Mouse (Mus musculus) kidney, adult 18-20 months (tissue): ENCODE results near the gene Spsb4.

ENCODE experiments used
- DNase-seq: peaks from one replicate; pipeline ENCODE4 v3.0.0; 2021

Spsb4 gene

GRCm38 (mm10) chr9:97015751-97016150 lies 2.9 kb downstream of the Spsb4 start:
- peak; percentile 93 for DNase-seq

GRCm38 (mm10) chr9:97013698-97014097 lies 4.9 kb downstream of the Spsb4 start:
- DNase-seq, result peak; percentile 38

- peak; percentile 67 for DNase-seq
Measured at GRCm38 (mm10) chr9:97013153-97013552, 5.5 kb downstream of the Spsb4 start.

- DNase-seq, result peak; percentile 31
Measured at GRCm38 (mm10) chr9:97011454-97012195, 7.0 kb downstream of the Spsb4 start.

- DNase-seq, result no peak
Measured at GRCm38 (mm10) chr9:97010447-97010846, 8.2 kb downstream of the Spsb4 start.

- no peak for DNase-seq
Measured at GRCm38 (mm10) chr9:97004726-97005125, 13.9 kb downstream of the Spsb4 start.

GRCm38 (mm10) chr9:97003173-97003572 lies 15.5 kb downstream of the Spsb4 start:
- DNase-seq, result no peak

- DNase-seq, result no peak
Measured at GRCm38 (mm10) chr9:97002654-97003053, 16.0 kb downstream of the Spsb4 start.

GRCm38 (mm10) chr9:97002025-97002424 lies 16.6 kb downstream of the Spsb4 start:
- DNase-seq, result no peak

- DNase-seq, result no peak
Measured at GRCm38 (mm10) chr9:97001458-97001857, 17.2 kb downstream of the Spsb4 start.

- DNase-seq, result no peak
Measured at GRCm38 (mm10) chr9:96995717-96996116, 22.9 kb downstream of the Spsb4 start.

GRCm38 (mm10) chr9:96994733-96995132 lies 23.9 kb downstream of the Spsb4 start:
- DNase-seq, result no peak

- DNase-seq, result peak; percentile 4
Measured at GRCm38 (mm10) chr9:96991118-96991517, 27.5 kb downstream of the Spsb4 start.

- DNase-seq, result peak; percentile 9
Measured at GRCm38 (mm10) chr9:96989389-96989990, 29.2 kb downstream of the Spsb4 start.

- DNase-seq, result peak; percentile 22
Measured at GRCm38 (mm10) chr9:96986797-96987473, 31.7 kb downstream of the Spsb4 start.

- peak; percentile 60 for DNase-seq
Measured at GRCm38 (mm10) chr9:96984034-96984433, 34.6 kb downstream of the Spsb4 start.

GRCm38 (mm10) chr9:96982940-96983339 lies 35.7 kb downstream of the Spsb4 start:
- peak; percentile 28 for DNase-seq

- DNase-seq, result peak; percentile 32
Measured at GRCm38 (mm10) chr9:96982351-96982750, 36.3 kb downstream of the Spsb4 start.

- DNase-seq, result peak; percentile 40
Measured at GRCm38 (mm10) chr9:96981836-96982235, 36.8 kb downstream of the Spsb4 start.

- DNase-seq, result no peak
Measured at GRCm38 (mm10) chr9:96981121-96981520, 37.5 kb downstream of the Spsb4 start.

- peak; percentile 39 for DNase-seq
Measured at GRCm38 (mm10) chr9:96980037-96980997, 38.3 kb downstream of the Spsb4 start.

- DNase-seq, result peak; percentile 53
Measured at GRCm38 (mm10) chr9:96979417-96980030, 39.1 kb downstream of the Spsb4 start.
